Mouse (Mus musculus): ENCODE data around the gene Gm9903. TPM values are rescaled to one million over a fixed set of nuclear protein-coding genes. Genes with fewer than 3 reads are reported as not detected.

Gene Gm9903
- polyA plus RNA-seq, 1 experiment = not detected

GRCm38 (mm10) chr5:33635361-33635760 lies 5.6 kb downstream of the Gm9903 start:
- 90% methylated on average over 3 of the region's 3 CpGs for WGBS
- H3K4me3 ChIP-seq (ENCODE audit: insufficient read depth, low read depth, low read length) = no peak overlapping the region
- TF ChIP-seq POLR2A (IDR thresholded peaks at IDR 0.05; ENCODE audit: insufficient read depth, low read depth, low read length) = no peak
- no peak for TF ChIP-seq CTCF (IDR thresholded peaks at IDR 0.05; ENCODE audit: insufficient read depth, low read depth, low read length)
- H3K27ac ChIP-seq (ENCODE audit: insufficient read depth, low read depth, low read length) = no peak overlapping the region
- H3K4me1 ChIP-seq (ENCODE audit: control insufficient read depth, insufficient read depth, low read length) = peaks cover 4% of the 10 kb centered on the region; the same call in 1 of the 2 replicates

GRCm38 (mm10) chr5:33637606-33638350 lies 8.1 kb downstream of the Gm9903 start:
- Histone ChIP-seq H3K4me1 (ENCODE audit: control insufficient read depth, insufficient read depth, low read length) (no peaks in the 10 kb centered on the region), H3K27ac (ENCODE audit: insufficient read depth, low read depth, low read length) (no peak overlapping the region), H3K4me3 (ENCODE audit: insufficient read depth, low read depth, low read length) (no peak overlapping the region)
- 86% methylated on average over 3 of the region's 3 CpGs for WGBS
- TF ChIP-seq CTCF (IDR thresholded peaks at IDR 0.05; ENCODE audit: insufficient read depth, low read depth, low read length) (no peak), POLR2A (IDR thresholded peaks at IDR 0.05; ENCODE audit: insufficient read depth, low read depth, low read length) (no peak)

GRCm38 (mm10) chr5:33638826-33639225 lies 9.1 kb downstream of the Gm9903 start:
- WGBS = 75% methylated on average over 4 of the region's 4 CpGs
- no peak overlapping the region for H3K27ac ChIP-seq (ENCODE audit: insufficient read depth, low read depth, low read length)
- no peaks in the 10 kb centered on the region for H3K4me1 ChIP-seq (ENCODE audit: control insufficient read depth, insufficient read depth, low read length)
- TF ChIP-seq CTCF (IDR thresholded peaks at IDR 0.05; ENCODE audit: insufficient read depth, low read depth, low read length) (no peak), POLR2A (IDR thresholded peaks at IDR 0.05; ENCODE audit: insufficient read depth, low read depth, low read length) (no peak)
- no peak overlapping the region for H3K4me3 ChIP-seq (ENCODE audit: insufficient read depth, low read depth, low read length)

GRCm38 (mm10) chr5:33640652-33641051 lies 10.9 kb downstream of the Gm9903 start:
- 30% methylated on average over 3 of the region's 3 CpGs for WGBS
- Histone ChIP-seq H3K4me3 (ENCODE audit: insufficient read depth, low read depth, low read length) (no peak overlapping the region), H3K27ac (ENCODE audit: insufficient read depth, low read depth, low read length) (no peak overlapping the region), H3K4me1 (ENCODE audit: control insufficient read depth, insufficient read depth, low read length) (no peaks in the 10 kb centered on the region)
- no peak for TF ChIP-seq CTCF (IDR thresholded peaks at IDR 0.05; ENCODE audit: insufficient read depth, low read depth, low read length)
- TF ChIP-seq POLR2A (IDR thresholded peaks at IDR 0.05; ENCODE audit: insufficient read depth, low read depth, low read length) = no peak

- WGBS = 5% methylated on average over 2 of the region's 2 CpGs
- no peak overlapping the region for H3K27ac ChIP-seq (ENCODE audit: insufficient read depth, low read depth, low read length)
- TF ChIP-seq CTCF (IDR thresholded peaks at IDR 0.05; ENCODE audit: insufficient read depth, low read depth, low read length) (no peak), POLR2A (IDR thresholded peaks at IDR 0.05; ENCODE audit: insufficient read depth, low read depth, low read length) (no peak)
- H3K4me3 ChIP-seq (ENCODE audit: insufficient read depth, low read depth, low read length) = no peak overlapping the region; the same call in 1 of the 2 replicates
- peaks cover 9% of the 10 kb centered on the region; the same call in 1 of the 2 replicates for H3K4me1 ChIP-seq (ENCODE audit: control insufficient read depth, insufficient read depth, low read length)
These were observed 21.3 kb downstream of the Gm9903 start for GRCm38 (mm10) chr5:33651017-33651416.

GRCm38 (mm10) chr5:33651541-33651920 lies 21.8 kb downstream of the Gm9903 start:
- no peak for TF ChIP-seq CTCF (IDR thresholded peaks at IDR 0.05; ENCODE audit: insufficient read depth, low read depth, low read length)
- TF ChIP-seq POLR2A (IDR thresholded peaks at IDR 0.05; ENCODE audit: insufficient read depth, low read depth, low read length) = no peak
- peak overlapping the region; percentile 80 for H3K4me3 ChIP-seq (ENCODE audit: insufficient read depth, low read depth, low read length)
- H3K4me1 ChIP-seq (ENCODE audit: control insufficient read depth, insufficient read depth, low read length) = peaks cover 9% of the 10 kb centered on the region; the same call in 1 of the 2 replicates
- 2% methylated on average over 11 of the region's 11 CpGs for WGBS
- H3K27ac ChIP-seq (ENCODE audit: insufficient read depth, low read depth, low read length) = no peak overlapping the region

GRCm38 (mm10) chr5:33651921-33652782 lies 22.4 kb downstream of the Gm9903 start, which contains the start of gene Slbp:
Gene Slbp, minus strand, starts transcription at chr5:33652574.
- TF ChIP-seq POLR2A (IDR thresholded peaks at IDR 0.05; ENCODE audit: insufficient read depth, low read depth, low read length) (peak; percentile 92; the same call in 1 of the 2 replicates), CTCF (IDR thresholded peaks at IDR 0.05; ENCODE audit: insufficient read depth, low read depth, low read length) (no peak)
- WGBS = under 1% methylated on average over 82 of the region's 82 CpGs

GRCm38 (mm10) chr5:33652783-33653173 lies 23.1 kb downstream of the Gm9903 start:
- H3K27ac ChIP-seq (ENCODE audit: insufficient read depth, low read depth, low read length) = 0 out of 2 replicates have a peak overlapping the region, but pooled peaks have one; percentile 23
- TF ChIP-seq POLR2A (IDR thresholded peaks at IDR 0.05; ENCODE audit: insufficient read depth, low read depth, low read length) (no peak; the same call in 1 of the 2 replicates), CTCF (IDR thresholded peaks at IDR 0.05; ENCODE audit: insufficient read depth, low read depth, low read length) (no peak)
- peak overlapping the region; percentile 31 for H3K4me3 ChIP-seq (ENCODE audit: insufficient read depth, low read depth, low read length)
- WGBS = 4% methylated on average over 9 of the region's 9 CpGs
- H3K4me1 ChIP-seq (ENCODE audit: control insufficient read depth, insufficient read depth, low read length) = peaks cover 14% of the 10 kb centered on the region; the same call in 1 of the 2 replicates

More at GRCm38 (mm10) chr5:33651921-33652782, 22.4 kb downstream of the Gm9903 start, which contains the start of gene Slbp:
- peak within 1 kb of the TSS; percentile 80 for H3K4me3 ChIP-seq (ENCODE audit: insufficient read depth, low read depth, low read length)
- peaks cover 13% of the 10 kb centered on the region; the same call in 1 of the 2 replicates for H3K4me1 ChIP-seq (ENCODE audit: control insufficient read depth, insufficient read depth, low read length)
- H3K27ac ChIP-seq (ENCODE audit: insufficient read depth, low read depth, low read length) = peak within 1 kb of the TSS; percentile 95

Measured in olfactory bulb, adult 2 months (tissue).